Mouse (Mus musculus) layer of hippocampus, postnatal 36 days (tissue): ENCODE measurements at regions not wholly inside any gene's neighbourhood (a gene's known extent, or its start where the extent isn't known, plus 50 kb on each side); places are given as distances from the start of the nearest gene placed in this dataset.

Source experiments
- DNase-seq, 2 experiments: peaks; one replicate each; pipeline ENCODE4 v3.0.0; 2022

DNA sequence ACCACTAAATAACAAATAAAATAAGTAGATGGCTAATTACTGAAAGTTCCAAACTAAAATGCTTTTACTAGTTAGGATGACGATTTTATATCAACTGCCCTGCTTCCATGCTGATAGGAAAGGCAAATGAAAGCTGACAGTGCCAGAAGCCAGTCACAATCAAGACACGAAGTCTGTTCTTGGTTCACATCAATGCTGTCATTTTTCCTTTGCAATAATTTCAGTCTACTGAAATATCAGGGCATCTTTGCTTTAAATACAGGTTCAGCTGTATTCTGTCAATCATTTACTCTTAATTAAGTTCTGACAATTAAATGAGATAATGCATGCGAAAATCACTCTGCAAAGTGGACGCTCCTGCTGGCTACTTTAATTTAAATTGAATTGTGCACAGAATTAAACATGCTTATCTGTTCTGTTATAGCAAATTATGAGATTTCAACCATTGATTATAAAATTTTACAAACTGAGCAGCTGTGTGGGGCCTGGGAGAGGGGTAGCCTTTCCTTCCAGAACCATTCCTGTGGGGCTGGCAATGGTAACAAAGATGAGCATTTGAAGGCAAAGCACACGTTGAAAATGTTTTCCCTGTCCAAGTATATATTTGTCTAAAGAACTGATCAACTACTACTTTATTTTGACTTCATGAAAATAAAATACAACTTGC, 160.1 kb upstream of the Cttnbp2 start:
- no peak for DNase-seq

DNA sequence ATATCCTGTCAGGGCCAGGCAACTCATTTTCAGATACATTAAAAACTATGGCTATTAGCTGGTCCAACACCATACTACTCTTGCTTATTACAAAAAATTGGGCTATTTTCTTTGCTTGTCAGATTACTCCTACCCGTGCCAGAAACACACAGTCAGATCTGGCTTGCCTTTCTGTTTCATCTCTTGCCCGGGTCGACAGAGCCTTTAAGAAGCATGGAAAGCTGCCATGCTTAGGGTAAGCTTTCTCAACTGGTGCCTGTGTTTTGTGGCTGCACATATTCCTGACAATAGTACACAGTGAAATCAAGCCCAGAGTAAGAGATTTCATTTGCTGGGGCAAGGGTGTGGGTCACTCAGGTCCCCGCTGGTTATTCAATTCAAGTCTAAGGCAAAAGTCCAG, 162.5 kb upstream of the Cttnbp2 start:
- DNase-seq: no peak

DNA sequence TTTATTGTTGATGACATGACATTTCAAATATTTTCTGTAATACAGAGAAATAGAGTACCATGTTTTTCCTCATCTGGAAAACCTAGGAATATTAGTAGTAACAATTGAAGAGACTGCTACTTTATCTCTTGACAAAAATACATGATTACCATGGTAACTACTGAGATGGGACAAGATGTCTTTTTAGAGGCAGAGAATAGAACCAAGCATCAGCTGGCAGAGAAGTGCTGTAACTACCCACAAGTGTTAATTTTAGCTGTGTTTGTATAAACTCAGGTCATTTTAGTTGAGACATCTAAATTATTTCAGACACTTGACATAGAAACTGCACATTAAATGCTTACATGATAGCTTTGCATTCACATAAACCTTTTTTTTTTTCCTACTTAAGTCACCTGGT, 166.1 kb upstream of the Cttnbp2 start:
- no peak for DNase-seq

DNA sequence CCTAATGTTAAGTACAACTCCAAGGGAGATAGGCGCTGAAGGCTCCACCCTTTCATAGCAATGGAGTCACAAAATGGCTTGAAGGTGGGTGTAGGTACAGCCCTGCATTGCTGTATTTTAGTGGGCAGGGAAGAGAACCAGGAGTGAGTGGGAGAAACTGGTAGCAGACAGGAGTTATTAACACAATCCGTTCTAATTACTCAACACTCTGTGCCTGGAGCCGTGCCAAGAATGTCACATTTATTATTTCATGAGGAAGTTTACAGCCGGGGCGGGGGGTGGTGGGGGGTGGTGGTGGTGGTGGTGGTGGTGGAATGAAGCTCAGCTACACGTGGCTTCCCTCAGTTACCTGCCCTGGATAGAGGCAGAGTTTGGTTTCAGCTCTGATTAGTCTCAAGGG, 166.3 kb upstream of the Lsm8 start:
- peak; percentile 32 to 50 for DNase-seq

DNA sequence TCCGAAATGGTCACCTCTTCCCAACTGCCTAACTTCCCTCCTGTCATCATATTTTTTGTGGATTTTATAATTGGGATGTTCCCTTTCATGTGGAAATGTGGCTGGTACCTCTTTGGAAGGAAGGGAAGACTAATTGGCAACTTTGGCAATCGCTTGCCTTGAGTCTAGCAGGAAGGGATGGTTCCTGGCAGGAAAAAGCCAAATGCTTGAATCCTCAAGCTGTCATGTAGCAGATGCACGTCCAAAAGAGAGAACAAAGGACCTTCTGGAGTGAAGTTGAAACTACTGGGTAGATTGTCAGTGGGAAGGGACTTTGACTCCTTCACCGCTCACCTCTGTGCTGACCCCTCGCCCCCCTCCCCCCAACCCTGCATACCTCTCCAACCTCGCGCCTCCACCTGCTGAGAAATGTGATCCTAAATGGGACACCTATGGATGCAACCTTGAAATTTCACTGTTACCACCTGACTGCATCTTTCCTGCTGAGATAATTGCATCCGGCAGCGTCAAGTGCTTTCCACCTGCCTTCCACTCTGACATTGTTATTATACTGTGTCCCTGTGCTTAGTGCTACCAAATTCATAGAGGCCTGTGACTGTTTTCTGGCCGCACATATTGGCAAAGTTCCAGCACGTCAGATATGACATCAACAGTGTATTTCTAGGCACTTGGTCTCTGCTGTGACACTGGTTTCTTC, 159.6 kb upstream of the Lsm8 start:
- DNase-seq: no peak

DNA sequence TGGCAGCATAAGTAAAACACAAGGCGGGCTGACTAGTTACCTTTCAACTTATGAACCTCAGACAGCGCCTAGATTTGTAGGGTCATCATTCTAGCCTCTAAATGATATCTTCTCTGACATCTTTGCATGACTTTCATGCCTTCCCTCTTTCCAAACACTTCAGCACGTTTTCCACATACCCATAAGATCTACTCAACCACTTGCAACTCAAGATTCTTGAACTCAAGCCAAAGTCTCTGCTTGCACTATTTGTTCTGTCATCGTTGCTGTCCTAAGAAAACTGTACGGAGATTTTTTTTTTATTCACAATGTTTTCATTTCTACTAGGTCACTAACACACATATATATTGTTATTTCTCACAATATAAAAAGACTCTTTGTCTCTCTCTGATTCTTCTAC, 150.8 kb upstream of the Lsm8 start:
- no peak for DNase-seq

DNA sequence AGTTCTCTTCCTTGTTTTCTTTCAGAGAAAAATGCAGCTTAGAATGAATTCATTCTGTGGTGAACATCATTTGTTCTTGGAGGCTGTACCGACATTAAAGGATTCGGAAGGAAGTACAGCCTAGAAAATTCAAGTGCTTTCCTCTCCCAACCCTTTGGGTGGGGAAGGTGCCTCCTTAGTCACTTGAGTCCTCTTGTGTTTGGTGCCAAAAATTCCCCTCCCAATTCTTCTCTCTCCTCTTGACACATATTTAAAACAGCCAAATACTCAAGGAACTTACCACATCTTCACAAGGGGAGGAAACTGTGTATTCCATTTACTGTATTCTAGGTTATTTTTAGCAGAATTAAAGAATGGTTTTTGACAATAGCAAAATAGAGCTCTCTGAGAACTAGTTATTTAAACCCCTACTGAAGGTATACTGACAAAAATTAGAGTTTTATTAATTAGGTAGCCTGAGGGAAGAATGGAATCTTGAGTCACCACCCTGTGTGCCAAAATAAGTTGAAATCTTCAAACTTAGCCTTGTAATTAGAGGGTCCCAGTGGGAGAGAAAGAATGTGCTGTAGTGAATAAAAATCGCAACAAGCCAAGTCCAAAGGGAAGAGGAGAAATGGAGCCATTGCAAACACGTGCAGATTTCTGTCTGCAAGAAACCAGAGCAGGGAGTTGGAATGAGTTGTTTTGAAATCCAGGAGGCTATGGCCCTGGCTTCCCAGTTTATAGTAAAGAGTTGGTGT, 149.2 kb upstream of the Lsm8 start:
- no peak for DNase-seq

DNA sequence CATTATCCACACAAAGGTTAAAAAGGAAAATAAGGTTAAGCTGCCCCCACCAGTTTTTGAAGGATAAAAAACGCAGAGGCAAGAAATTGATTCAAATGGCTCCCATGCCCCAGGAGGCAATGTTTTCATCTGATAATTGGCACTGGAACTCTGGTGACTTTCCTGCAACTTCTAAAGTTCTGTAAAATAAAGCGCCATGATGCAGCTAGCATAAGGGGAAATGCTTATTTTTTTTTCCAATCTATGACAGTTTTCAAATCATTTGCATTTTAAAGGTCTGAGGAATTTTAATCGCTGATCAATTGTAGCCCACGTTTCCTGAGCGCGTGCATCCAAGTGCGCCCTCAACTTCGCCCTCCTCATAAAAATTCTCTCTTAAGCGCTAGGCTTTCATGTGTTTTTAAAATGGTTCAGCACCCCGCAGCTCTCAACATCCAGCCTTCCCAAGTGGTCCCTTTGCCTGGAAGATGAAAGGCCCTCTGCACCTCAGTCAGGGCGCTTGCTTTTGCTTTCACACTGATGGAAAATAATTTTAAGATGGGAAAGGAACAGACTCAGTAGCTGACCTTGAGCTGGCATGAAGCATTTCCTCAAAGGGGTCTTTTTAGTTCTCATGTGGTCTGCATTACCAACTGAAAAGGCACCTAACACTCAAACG, 148.5 kb upstream of the Lsm8 start:
- no peak for DNase-seq

DNA sequence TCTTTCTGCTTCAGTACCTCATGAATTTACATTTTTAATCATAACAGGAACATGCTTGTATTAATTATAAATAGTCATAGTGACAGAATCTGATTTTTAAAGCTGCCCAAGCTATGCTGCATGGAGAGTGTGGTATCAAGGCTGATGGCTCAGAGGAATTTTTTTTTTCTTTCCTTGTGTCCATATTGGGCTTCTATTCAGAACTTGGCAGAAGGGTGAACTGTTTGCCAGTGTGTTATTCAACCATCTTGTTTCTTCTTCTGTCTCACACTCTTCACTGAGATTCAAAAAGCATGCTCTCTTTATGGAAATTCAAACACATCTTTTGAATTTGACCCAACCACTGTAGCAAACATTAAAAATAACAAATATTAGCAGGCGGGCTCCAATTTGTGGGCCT, 137.6 kb upstream of the Lsm8 start:
- no peak for DNase-seq

DNA sequence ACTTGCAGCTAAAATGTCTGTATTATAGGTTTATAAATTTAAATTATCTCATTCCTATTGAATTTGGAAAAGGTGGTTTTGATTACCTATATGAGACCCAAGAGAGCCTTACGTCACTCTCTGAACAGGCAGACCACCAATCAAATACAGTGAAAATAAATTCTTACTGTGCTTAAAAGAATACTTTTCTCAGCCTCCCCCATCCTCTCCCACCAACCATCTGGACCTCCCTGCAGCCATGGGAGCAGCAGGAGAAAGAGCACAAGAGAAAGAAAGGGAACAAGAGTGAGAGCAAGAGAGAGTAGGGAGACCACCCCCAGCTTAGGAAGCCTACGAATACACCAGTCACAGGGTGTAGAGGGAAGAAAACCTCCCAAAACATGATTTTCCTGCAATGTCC, 99.5 kb upstream of the Lsm8 start:
- peak; percentile 36 to 47 for DNase-seq

DNA sequence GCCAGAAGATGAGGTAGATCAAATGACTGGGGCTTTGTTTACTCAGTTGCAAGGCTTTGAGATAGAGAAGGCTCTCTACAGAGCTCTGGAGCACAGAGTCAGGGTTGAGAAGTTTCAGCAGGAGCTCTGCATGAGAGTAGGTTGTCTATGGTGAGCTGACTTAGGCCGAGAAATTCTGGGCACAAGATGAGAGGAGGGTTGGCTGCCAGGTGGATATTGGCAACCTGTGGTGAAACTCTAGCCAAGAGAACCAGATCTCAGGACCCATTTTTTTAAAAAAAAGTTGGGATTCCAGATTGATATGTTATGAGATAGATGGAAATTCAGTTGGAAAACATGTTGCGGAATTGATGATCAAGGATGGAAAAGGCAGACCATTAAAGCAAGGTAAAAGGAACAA, 83.8 kb upstream of the Lsm8 start:
- no peak for DNase-seq

DNA sequence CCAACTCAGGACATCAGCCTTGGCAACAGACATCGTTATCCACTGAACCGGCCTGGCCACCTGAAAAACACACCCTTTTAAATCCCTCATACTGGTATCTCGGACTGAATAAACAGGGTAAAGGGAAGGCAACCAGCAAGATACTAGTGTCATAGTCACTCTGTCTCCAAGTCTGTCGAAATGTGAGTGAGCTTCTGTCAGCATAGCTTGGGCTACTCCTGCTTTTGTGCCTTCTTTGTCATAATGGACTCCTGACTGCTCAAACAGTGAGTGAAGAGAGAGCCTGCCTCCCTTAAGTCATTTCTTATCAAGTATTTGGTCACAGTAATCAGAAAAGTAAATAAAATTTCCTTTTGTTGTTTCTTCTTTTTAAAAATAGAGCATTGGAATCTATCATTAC, 53.0 kb upstream of the Lsm8 start:
- no peak for DNase-seq

DNA sequence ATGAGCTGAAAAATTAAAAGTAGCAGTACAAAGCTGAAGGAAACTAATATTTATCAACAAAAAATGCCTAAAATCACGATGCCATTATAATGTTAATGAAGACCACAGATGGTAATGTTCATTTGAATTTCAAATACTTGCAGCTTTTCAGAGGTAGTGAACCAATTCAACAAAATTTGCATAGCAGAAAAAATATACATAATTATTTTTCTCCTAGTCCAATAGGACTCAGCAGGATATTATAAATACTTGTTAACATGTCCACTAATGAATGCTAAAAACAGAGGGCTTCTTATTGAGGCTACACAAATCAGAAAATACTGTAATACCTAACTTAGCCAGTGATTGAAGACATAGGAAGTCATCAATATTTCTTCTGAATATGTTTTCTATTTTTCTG, 52.5 kb upstream of the Lsm8 start:
- no peak for DNase-seq

DNA sequence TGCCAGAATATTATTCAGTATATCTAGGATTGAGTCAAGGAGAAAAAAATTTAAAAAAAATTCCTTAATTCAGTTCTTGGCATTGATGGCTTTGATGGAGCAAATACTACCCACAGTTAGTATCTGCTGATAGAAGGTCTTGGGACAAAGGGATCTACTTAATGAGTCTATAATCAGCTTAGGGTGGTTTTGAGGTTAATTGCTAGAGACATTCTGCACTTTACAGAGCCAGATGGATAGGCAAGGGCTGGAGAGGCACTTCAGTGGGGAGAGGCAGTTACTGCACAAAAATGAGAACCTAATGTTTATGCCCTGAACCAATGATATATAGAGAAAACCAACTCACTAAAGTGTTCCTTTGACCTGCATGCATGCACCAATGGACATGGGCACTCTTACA, 51.8 kb upstream of the Lsm8 start:
- DNase-seq: no peak
